Mouse (Mus musculus) megakaryocyte, embryonic 14.5 days (primary cell): ENCODE data around the gene Cntnap1.

Experiments
- FLI1 ChIP-seq: IDR thresholded peaks from 2 replicates; pipeline ENCODE4 v1.6.1; 2012; ENCODE audit warnings: low read length, inconsistent platforms, mixed read lengths
- GATA1 ChIP-seq: IDR thresholded peaks from 3 replicates; pipeline ENCODE4 v1.6.1; 2012; ENCODE audit warnings: mixed read lengths, low read length, inconsistent platforms, borderline replicate concordance

DNA sequence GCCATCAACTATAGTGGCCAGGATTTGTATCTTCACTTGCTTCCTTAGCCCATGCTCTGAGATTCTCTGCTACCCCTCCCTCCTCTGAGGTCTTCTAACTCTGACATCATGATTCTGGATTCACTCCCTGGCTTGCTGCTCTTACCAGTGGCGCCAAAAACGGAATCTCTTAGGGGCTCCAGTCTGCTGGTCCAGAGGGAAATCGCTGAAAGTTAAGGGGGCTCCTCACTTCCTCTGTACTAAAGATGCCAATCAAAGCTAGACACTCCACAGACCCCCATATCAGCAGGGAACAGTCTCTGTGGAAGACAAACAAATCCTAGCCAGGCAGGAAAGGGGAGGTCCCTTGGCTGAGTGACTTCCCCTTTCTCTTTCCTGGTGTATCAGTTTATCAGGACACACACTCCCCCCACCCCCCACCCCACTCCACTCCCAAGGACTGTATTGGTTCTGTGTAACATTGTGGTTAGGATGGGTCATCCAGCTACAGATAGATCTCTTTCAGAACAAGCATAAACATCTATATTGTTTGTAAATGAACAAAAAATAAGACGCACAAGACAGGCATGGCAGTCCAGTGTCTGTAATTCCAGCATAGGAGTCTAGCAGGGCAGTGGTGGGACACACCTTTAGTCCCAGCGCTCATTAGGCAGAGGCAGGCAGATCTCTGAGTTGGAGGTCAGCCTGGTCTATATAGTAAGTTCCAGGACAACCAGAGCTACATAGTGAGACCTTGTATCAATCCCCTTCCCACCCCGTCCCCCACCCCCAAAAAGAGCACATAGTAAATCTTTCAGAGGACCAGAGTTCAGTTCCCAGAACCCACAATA lies 61.9 kb downstream of the Cntnap1 start:
- no peak for TF ChIP-seq GATA1
- TF ChIP-seq FLI1: no peak
